Comparison of ENCODE assay signal across 18 mouse cellular contexts in genomic region chr5:128819638-128820285, GRCm38 (mm10).
DNase-seq lines count a peak whose midpoint lies in the region; ATAC-seq and TF ChIP-seq lines count a peak whose summit lies in the region.
"Had no signal": no experiment of that assay in that cellular context is flagged by ENCODE, and none has a peak within 500 bp of the region (broad histone marks: within the 10 kb centered on the region; RNA-seq: fewer than 3 reads in every experiment).

No protein-coding gene starts in this region.

- WGBS in embryonic facial prominence, embryonic 14.5 days = 46% methylated on average over 11 of the region's 12 CpGs

- no peaks in the 10 kb centered on the region for H3K27me3 ChIP-seq in embryonic facial prominence, embryonic 14.5 days (replicated peaks; ENCODE audit: control insufficient read depth, insufficient read depth, low read length)
- H3K27me3 ChIP-seq: forebrain, embryonic 13.5 days had no signal

- H3K9me3 ChIP-seq in embryonic facial prominence, embryonic 14.5 days (ENCODE audit: control insufficient read depth, low read length) = no peaks in the 10 kb centered on the region
- H3K9me3 ChIP-seq: forebrain, embryonic 13.5 days had no signal

- DNase-seq in layer of hippocampus, adult 18-20 months (ENCODE audit: low spot score in 2 of 2) = peak; percentile 48 to 80
- no peak for DNase-seq in layer of hippocampus, adult 9-10 months (ENCODE audit: low spot score)
- peak; percentile 39 for DNase-seq in embryonic facial prominence, embryonic 14.5 days (ENCODE audit: low spot score)
- peak; percentile 81 for DNase-seq in layer of hippocampus, adult 9-11 months
- peak; percentile 79 to 82 for DNase-seq in right cerebral cortex, postnatal 10 days (ENCODE audit: low spot score in 2 of 2)
- no peak for DNase-seq in gastrocnemius, adult 2 months
- DNase-seq in kidney, adult 8-10 months = no peak
- DNase-seq: cerebellum, adult 11 months; gastrocnemius, postnatal 10 days; heart, adult 2 months; lung, postnatal 10 days; retina, postnatal 1 day; thymus, adult 2 months had no signal

- intact Hi-C loops in gastrocnemius, adult 2 months (cut with DNase I) = no loop called here

- H3K36me3 ChIP-seq in embryonic facial prominence, embryonic 14.5 days (ENCODE audit: control insufficient read depth, insufficient read depth, low read length) = no peaks in the 10 kb centered on the region
- H3K36me3 ChIP-seq: G1E had no signal

- peak; percentile 63 for ATAC-seq in embryonic facial prominence, embryonic 14.5 days (ENCODE audit: low read depth)
- ATAC-seq: forebrain, embryonic 13.5 days; inflammation-experienced regulatory T-cells, adult 6 months had no signal

- H3K4me3 ChIP-seq in embryonic facial prominence, embryonic 14.5 days (ENCODE audit: low read depth, low read length) = no peak overlapping the region
- no peak overlapping the region for H3K4me3 ChIP-seq in gastrocnemius, adult 2 months
- H3K4me3 ChIP-seq: forebrain, embryonic 13.5 days; heart, adult 2 months had no signal

- H3K27ac ChIP-seq in embryonic facial prominence, embryonic 14.5 days (replicated peaks; ENCODE audit: low read depth, low read length) = no peak overlapping the region
- H3K27ac ChIP-seq in gastrocnemius, adult 2 months = no peak overlapping the region
- H3K27ac ChIP-seq: forebrain, embryonic 13.5 days; heart, adult 2 months; kidney, postnatal 0 days; liver, embryonic 14.5 days had no signal

- H3K9ac ChIP-seq in embryonic facial prominence, embryonic 14.5 days (ENCODE audit: low read depth, low read length) = no peak overlapping the region
- H3K9ac ChIP-seq: forebrain, embryonic 13.5 days; liver, embryonic 14.5 days had no signal

- no peaks in the 10 kb centered on the region for H3K4me1 ChIP-seq in embryonic facial prominence, embryonic 14.5 days (ENCODE audit: control insufficient read depth, insufficient read depth, low read length)

- TF ChIP-seq CTCF in gastrocnemius, adult 2 months (IDR thresholded peaks at IDR 0.05) = no peak

- H3K4me2 ChIP-seq in embryonic facial prominence, embryonic 14.5 days (ENCODE audit: low read depth, low read length) = no peak overlapping the region
- H3K4me2 ChIP-seq: forebrain, embryonic 13.5 days had no signal

Comparison
In these comparisons a context has a peak if more than half of its experiments do, and no peak if none do; other contexts are left out.
1. DNase-seq: peak in layer of hippocampus, adult 18-20 months (2 of 2), embryonic facial prominence, embryonic 14.5 days (single experiment), layer of hippocampus, adult 9-11 months (single experiment) and right cerebral cortex, postnatal 10 days (2 of 2); none in layer of hippocampus, adult 9-10 months (single experiment), gastrocnemius, adult 2 months (single experiment) and kidney, adult 8-10 months (0 of 2).